Mouse (Mus musculus): ENCODE data around the gene Spsb3. TPM values are rescaled to one million over a fixed set of nuclear protein-coding genes. Genes with fewer than 3 reads are reported as not detected.

The Spsb3 gene
- total RNA-seq, 2 experiments from 2014 or later = 33.4 to 36.3 TPM

DNA sequence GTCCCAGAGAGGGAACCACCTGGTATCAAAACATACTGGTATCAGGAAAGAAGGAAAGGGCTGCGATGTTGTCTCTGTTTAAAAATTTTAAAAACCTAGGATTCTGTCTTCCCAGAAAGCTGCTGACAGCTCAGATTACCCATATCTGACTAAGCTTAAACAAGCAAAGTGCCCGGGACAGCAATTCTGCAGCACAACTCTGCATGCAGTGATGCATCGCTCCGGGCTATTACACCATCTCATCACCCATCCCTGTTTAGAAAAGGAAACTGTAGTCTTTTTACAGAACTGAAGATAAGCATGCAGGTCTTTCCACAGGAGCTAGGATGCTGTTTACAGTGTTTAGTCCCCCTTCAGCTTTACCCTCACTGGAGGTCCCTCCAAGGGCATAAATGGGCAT, 48.5 kb downstream of the Spsb3 start:
- no peak for DNase-seq (ENCODE audit: low spot score)
- intact Hi-C loops (cut with DNase I) = loop anchor here (1.0 to 5.0 kb wide), 3 partner anchors 39 to 337 kb away; partner anchors contain the start of genes Cramp1l, Ift140, Nme3 and Ube2i

DNA sequence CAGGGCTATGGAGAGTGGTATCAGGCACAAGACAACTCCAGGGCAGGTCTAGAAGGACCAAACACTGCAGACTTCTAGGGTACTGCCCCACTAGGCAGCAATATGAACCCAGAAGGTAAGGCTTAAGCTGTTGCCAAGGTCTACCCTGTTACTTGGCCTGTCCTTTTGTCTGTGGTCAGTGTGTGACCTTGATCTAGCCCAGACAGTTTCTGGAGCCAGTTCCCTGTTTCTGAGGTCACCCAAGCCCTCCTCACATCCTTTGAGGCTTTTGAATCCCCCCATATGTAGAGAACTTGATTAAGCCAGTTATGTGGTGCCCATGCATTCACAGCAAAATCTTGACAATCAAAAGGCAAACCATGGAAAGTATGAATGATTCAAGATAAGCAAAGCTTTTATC, 49.2 kb downstream of the Spsb3 start:
- no peak for DNase-seq (ENCODE audit: low spot score)
- intact Hi-C loops (cut with DNase I) = loop anchor here (1.0 to 5.0 kb wide), 4 partner anchors 21 to 337 kb away; partner anchors contain the start of genes Cramp1l, Ift140, Nme3 and Ube2i

DNA sequence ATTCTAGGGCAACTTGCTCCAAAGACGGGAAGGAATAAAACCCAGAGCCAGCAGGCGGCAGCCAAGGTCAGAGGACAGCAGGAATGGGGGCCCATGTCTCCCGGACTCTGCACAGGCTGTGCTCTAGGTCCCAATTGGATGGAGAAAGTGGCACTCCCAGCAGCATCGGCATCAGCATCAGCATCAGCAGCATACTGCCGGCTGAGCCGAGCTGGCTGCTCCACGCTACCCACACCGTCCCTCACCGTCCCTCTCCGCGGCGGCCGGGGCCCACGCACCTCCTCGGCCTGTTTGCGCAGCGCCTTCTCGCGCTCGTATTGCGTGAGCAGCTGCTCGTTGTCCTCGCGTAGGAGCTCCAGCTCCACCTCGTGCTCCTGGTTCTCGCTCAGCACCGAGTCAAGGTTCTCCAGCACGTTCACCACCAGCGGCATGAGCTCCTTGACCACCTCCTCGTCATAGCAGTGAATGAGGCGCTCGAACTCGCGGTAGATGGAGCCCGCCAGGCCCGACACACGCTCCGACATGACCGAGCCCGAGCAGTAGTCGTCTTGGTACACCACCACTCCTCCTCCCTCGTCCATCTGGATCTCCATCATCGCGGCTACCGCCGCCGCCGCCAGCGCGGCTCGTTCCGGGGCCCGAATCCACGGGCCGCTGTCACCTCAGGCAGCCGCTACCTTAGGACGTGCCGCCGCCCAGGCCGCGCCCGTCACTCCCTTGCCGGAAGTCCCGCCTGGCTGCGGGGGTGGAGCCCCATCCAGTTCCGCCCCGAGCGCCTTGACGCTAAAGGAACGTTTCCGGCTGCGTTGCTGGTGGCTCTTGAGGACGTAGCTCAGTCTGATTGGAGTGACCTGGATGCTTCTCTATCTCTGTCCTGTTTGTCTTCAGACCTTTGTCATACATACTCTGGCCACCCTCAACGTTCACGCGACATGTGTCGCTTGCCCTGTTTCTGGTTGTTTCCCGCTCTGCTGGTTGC, 50.1 kb downstream of the Spsb3 start, which contains the start of gene Mapk8ip3:
Gene Mapk8ip3 (minus strand): TSS at position 719 of the 979 bp plus-strand sequence.
- intact Hi-C loops (cut with DNase I) = loop anchor here (2.0 to 5.0 kb wide), 3 partner anchors 20 to 336 kb away; partner anchors contain the start of genes Cramp1l, Ift140 and Ube2i
- peak; percentile 87 for DNase-seq (ENCODE audit: low spot score)

DNA sequence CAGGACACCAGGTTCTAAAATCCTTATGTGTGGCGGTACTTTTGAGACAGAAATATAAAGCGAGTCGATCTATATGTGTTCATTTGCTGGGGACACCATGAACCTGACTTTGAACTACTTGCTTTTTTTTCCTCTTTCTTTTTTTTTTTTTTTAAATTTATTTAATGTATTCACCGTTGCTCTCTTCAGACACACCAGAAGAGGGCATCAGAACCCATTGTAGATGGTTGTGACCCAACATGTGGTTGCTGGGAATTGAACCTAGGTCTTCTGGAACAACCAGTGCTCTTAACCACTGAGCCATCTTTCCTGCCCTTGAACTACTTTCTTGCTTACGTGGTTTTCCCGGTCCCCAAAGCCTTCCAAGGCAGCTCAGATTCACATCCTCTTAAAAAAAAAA, 50.8 kb downstream of the Spsb3 start:
- no peak for DNase-seq (ENCODE audit: low spot score)
- intact Hi-C loops (cut with DNase I) = loop anchor here (2.0 to 5.0 kb wide), 3 partner anchors 20 to 335 kb away; partner anchors contain the start of genes Cramp1l, Ift140 and Ube2i

Other genes starting within 250 kb of the Spsb3 start
- gene Slc9a3r2, start 236.3 kb upstream of the Spsb3 start, total RNA-seq (2021) = 100 to 1,000 TPM in 1 of 2 experiments, 10 to 100 TPM in 1; 96.0 to 135 TPM
- not detected for gene Npw, start 228.2 kb upstream of the Spsb3 start, total RNA-seq (2021)
- gene Zfp598, start 217.0 kb upstream of the Spsb3 start, total RNA-seq (2021) = 10 to 100 TPM; 17.5 to 17.9 TPM
- gene Syngr3, start 196.7 kb upstream of the Spsb3 start, total RNA-seq (2021) = not detected
- gene Gfer, start 190.5 kb upstream of the Spsb3 start, total RNA-seq (2021) = 10 to 100 TPM; 21.9 to 22.1 TPM
- gene Noxo1, start 190.4 kb upstream of the Spsb3 start, total RNA-seq (2021) = under 1 TPM; 0.50 to 0.55 TPM
- 10 to 100 TPM; 16.0 to 16.9 TPM for gene Tbl3, start 179.0 kb upstream of the Spsb3 start, total RNA-seq (2021)
- not detected for gene Rnf151, start 168.6 kb upstream of the Spsb3 start, total RNA-seq (2021)
- gene Rps2, start 168.5 kb upstream of the Spsb3 start, total RNA-seq (2021) = 100 to 1,000 TPM; 745 to 758 TPM
- 1,000 to 10,000 TPM; 1,080 to 1,118 TPM for gene Ndufb10, start 162.2 kb upstream of the Spsb3 start, total RNA-seq (2021)
- gene Rpl3l, start 158.8 kb upstream of the Spsb3 start, total RNA-seq (2021) = 100 to 1,000 TPM; 375 to 390 TPM
- gene Msrb1, start 150.0 kb upstream of the Spsb3 start, total RNA-seq (2021) = 100 to 1,000 TPM; 191 to 194 TPM
- gene Hs3st6, start 133.7 kb upstream of the Spsb3 start, total RNA-seq (2021) = not detected
- gene Meiob, start 82.4 kb upstream of the Spsb3 start, total RNA-seq (2021) = not detected
- 100 to 1,000 TPM in 1 of 2 experiments, 10 to 100 TPM in 1; 97.1 to 108 TPM for gene Hagh, start 46.5 kb upstream of the Spsb3 start, total RNA-seq (2021)
- gene Fahd1, start 36.3 kb upstream of the Spsb3 start, total RNA-seq (2021) = 10 to 100 TPM; 88.1 to 88.6 TPM
- gene Igfals, start 20.6 kb upstream of the Spsb3 start, total RNA-seq (2021) = 1 to 10 TPM; 6.9 TPM
- gene Nubp2, start 294 bp upstream of the Spsb3 start, total RNA-seq (2021) = 10 to 100 TPM; 18.2 to 19.4 TPM
- 10 to 100 TPM; 17.8 to 19.9 TPM for gene Eme2, start 8.4 kb downstream of the Spsb3 start, total RNA-seq (2021)
- 100 to 1,000 TPM; 110 to 111 TPM for gene Mrps34, start 8.5 kb downstream of the Spsb3 start, total RNA-seq (2021)
- 10 to 100 TPM; 33.9 to 35.6 TPM for gene Nme3, start 9.9 kb downstream of the Spsb3 start, total RNA-seq (2021)
- 10 to 100 TPM; 65.1 to 70.2 TPM for gene Mapk8ip3, start 50.3 kb downstream of the Spsb3 start, total RNA-seq (2021)
- 1 to 10 TPM; 8.4 to 8.6 TPM for gene Jpt2, start 74.0 kb downstream of the Spsb3 start, total RNA-seq (2021)
- 10 to 100 TPM; 10.8 to 13.3 TPM for gene Cramp1l, start 129.1 kb downstream of the Spsb3 start, total RNA-seq (2021)
- 1 to 10 TPM; 4.9 to 6.6 TPM for gene Ift140, start 129.4 kb downstream of the Spsb3 start, total RNA-seq (2021)
- 10 to 100 TPM; 34.5 to 41.7 TPM for gene Tmem204, start 196.9 kb downstream of the Spsb3 start, total RNA-seq (2021)
- gene Telo2, start 229.3 kb downstream of the Spsb3 start, total RNA-seq (2021) = 10 to 100 TPM; 10.8 to 12.2 TPM
- 1 to 10 TPM; 3.7 to 6.7 TPM for gene Ptx4, start 234.1 kb downstream of the Spsb3 start, total RNA-seq (2021)
- gene Clcn7, start 246.7 kb downstream of the Spsb3 start, total RNA-seq (2021) = 10 to 100 TPM; 25.5 to 27.5 TPM